Mouse (Mus musculus): ENCODE results near the gene Hps6.

DNA sequence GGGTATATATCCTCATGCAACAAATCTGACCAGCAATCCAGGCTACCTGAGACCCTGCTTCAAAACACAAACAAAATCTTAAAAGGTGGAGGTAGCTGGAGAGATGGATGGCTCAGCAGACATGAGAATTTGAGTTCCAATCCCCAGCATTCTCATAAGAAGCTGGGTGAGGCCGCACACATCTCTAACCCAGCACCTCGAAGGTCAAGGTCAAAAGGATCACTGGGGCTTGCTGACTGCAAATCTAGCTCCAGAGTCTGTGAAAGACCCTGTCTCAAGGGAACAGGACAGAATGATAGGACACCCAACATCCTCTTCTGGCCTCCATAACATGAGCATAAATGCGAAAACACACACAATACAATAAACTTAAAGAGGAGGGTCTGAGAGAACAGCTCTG is 12.1 kb upstream of the Hps6 start:
- no peak for TF ChIP-seq CTCF (IDR thresholded peaks at IDR 0.05; ENCODE audit: low read depth)
- no peak for TF ChIP-seq EP300 (IDR thresholded peaks at IDR 0.05; ENCODE audit: low read depth)
